Mouse (Mus musculus): ENCODE data around the gene Zscan12. TPM values are rescaled to one million over a fixed set of nuclear protein-coding genes. Genes with fewer than 3 reads are reported as not detected.
A peak's percentile ranks its signal among the peaks of the same experiment; 100 is the strongest.

Zscan12 gene
- 1 to 10 TPM; 9.4 to 10.0 TPM for total RNA-seq (2021)
- long read RNA-seq, experiment 1, full-length matches to known transcripts, result 3 of 3 reads
- long read RNA-seq, experiment 1, partial matches to known transcripts, result 0 of 3 reads
- long read RNA-seq, experiment 1, other reads (novel, unspliced or antisense), result 0 of 3 reads
- long read RNA-seq, experiment 2, full-length matches to known transcripts, result 5 of 8 reads
- long read RNA-seq, experiment 2, partial matches to known transcripts, result 0 of 8 reads
- long read RNA-seq, experiment 2, other reads (novel, unspliced or antisense), result 3 of 8 reads

GRCm38 (mm10) chr13:21362621-21363248, at the start of gene Zscan12:
TSS of gene Zscan12 (plus strand) at chr13:21362820.
- peak; percentile 90 to 94 for DNase-seq (ENCODE audit: low spot score in 2 of 2)
- TF ChIP-seq CTCF (conservative IDR thresholded peaks at IDR 0.05), result no peak
- peak within 1 kb of the TSS; percentile 100 for H3K4me3 ChIP-seq
- peak within 1 kb of the TSS; percentile 87 for H3K27ac ChIP-seq

DNA sequence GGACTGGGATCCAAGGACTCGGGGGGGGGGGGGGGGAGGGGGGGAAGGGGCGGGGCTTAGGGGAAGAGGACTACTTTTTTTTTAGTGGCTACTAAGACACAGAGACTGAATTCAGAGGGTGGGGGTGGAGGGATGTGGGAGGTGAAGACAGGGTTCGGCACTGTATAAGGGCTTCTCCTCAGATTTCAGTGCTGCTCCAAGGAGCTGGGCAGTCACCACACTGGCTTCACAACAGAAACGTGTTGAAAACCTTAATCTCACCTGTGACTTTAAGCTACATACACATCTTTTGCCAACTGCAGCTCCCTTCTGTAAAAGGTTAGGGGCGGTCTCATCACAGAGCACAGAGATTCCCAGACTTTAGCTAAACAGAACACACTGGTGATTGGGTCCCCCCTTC, 49.8 kb upstream of the Zscan12 start:
- no peak for TF ChIP-seq CTCF (conservative IDR thresholded peaks at IDR 0.05)
- Histone ChIP-seq H3K27ac (no peak overlapping the region), H3K4me3 (no peak overlapping the region)
- DNase-seq (ENCODE audit: low spot score in 2 of 2), result no peak

DNA sequence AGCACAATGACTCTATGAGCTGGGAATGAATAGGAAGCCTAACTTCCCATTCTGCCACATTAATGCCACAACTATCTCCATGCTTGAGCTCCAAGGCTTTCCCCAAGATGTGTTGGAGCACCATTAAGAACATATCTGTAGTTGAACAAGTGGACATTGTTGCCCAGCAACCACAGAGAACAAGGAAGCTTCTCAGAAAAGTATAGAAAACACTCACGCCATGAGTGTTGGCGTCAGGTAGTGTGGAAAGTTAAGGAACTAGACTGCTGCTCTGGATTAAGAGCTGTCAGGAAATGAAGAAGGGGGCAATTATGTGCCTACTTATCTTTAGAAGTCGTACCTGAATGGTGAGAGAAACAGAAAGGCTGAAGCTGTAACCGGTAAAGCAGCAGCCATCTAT, 48.7 kb upstream of the Zscan12 start:
- TF ChIP-seq CTCF (conservative IDR thresholded peaks at IDR 0.05), result no peak
- Histone ChIP-seq H3K27ac (no peak overlapping the region), H3K4me3 (no peak overlapping the region)
- no peak for DNase-seq (ENCODE audit: low spot score in 2 of 2)

- DNase-seq (ENCODE audit: low spot score in 2 of 2), result no peak
- no peak overlapping the region for H3K4me3 ChIP-seq
- TF ChIP-seq CTCF (conservative IDR thresholded peaks at IDR 0.05), result no peak
- no peak overlapping the region for H3K27ac ChIP-seq
These were observed 42.4 kb upstream of the Zscan12 start for GRCm38 (mm10) chr13:21320262-21320661.

DNA sequence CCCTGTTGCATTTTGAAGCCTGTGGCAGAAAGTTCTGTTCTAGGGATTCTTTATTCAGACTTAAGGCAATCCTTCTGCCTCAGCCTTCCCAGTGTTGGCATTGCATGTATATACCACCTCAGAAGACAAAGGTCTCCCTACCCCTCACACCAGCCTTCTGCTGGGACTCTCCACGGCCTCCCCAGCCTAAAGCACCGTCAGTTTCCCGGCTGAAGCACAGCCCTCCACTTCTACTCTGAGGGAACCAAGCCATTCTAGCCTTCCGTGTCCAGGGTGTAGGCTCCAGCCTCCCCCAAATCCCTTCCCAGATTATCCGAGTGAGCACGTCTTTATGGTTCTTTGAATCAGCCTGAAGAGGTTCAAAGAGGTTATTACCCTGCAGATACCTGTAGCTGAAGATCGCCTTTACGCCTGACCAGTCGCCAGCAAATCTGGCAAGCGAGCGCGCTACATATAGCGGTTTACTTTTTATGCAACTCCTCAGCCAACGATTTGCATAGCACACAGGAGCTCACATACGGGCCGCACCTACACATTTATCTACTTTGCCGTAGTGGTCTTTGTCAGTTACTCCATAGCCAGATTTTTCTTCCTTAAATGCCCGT, 40.6 kb upstream of the Zscan12 start:
- H3K27ac ChIP-seq, result no peak overlapping the region
- no peak for DNase-seq (ENCODE audit: low spot score in 2 of 2)
- peak overlapping the region; percentile 52 for H3K4me3 ChIP-seq
- no peak for TF ChIP-seq CTCF (conservative IDR thresholded peaks at IDR 0.05)

DNA sequence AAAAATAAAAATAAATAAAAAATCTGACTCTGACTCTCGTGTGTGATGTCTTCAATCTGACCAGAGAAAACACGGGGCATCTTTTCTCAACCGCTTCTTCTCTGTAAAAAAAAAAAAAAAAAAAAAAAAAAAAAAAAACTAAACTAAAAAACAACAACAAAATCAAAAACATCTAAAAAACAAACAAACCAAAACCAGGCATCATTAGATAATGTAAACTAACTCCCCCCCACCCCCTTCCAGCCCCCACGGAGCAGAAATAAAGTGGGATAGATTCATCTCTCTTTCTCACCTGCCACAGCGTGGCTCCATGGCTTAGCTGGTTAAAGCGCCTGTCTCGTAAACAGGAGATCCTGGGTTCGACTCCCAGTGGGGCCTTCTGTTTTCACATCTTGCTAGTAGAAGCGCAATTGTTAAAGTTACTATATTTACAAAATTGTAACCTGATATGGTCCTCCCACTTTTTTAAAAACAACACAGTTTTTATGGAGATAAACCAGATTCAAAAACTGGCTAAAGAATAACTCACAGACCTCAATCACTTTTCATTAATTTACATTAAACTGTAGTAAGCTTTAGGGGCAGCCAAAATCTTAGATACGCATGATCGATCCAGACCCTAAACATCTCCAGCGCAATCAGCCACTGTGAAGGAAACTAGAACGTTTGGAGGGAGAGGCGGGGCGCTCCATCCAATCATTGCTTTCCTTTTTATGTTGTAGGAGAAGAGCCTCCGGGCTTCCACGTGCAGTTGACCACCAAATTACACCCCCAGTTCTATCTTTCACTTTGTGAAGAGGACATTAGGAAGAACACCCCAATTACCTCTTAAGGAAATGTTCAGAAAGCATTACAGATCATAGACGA, 39.9 kb upstream of the Zscan12 start:
- peak; percentile 77 to 80 for DNase-seq (ENCODE audit: low spot score in 2 of 2)
- no peak for TF ChIP-seq CTCF (conservative IDR thresholded peaks at IDR 0.05)
- Histone ChIP-seq H3K27ac (no peak overlapping the region), H3K4me3 (peak overlapping the region; percentile 52)

DNA sequence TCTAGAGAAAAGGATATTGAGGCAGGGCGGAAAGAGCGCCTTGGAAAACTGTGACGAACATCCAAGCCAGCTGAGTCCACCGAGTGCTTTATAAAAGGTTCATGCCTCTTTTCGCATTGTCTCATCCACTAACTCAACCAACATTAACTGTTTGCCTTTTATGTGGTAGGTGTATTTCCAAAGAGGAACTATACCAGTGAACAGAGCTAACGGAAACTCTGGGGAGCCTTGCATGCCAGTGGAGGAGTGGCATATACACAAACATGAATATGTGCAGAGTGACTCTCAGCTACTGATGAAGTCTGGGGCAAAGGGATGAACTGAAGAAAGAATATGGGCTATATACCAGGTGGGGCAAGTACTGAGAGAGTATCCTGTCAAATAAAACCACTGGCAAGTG, 39.2 kb upstream of the Zscan12 start:
- H3K4me3 ChIP-seq, result peak overlapping the region; percentile 52
- H3K27ac ChIP-seq, result no peak overlapping the region
- no peak for DNase-seq (ENCODE audit: low spot score in 2 of 2)
- no peak for TF ChIP-seq CTCF (conservative IDR thresholded peaks at IDR 0.05)

DNA sequence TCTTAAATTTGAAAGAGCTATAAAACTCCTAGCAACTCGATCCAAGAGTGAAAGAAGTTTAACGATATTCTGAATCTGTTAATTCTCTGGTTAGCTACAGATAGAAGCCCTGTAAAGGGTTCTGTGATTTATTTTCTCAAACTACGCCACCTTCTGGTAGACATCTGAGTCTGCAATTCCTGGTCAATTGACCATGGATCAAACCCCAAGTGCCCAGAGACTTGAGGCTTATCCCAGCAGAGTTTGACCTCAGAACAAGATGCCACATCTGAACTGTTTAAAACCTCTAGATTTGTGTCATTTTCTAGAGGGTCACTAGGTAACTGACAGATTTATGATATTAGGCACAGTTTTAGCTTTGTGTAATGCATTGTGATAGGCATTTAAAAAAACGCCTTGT, 36.4 kb upstream of the Zscan12 start:
- Histone ChIP-seq H3K4me3 (peak overlapping the region; percentile 83), H3K27ac (no peak overlapping the region)
- peak; percentile 18 to 26 for DNase-seq (ENCODE audit: low spot score in 2 of 2)
- peak; percentile 86 for TF ChIP-seq CTCF (conservative IDR thresholded peaks at IDR 0.05)

GRCm38 (mm10) chr13:21326657-21327211, 35.9 kb upstream of the Zscan12 start:
- TF ChIP-seq CTCF (conservative IDR thresholded peaks at IDR 0.05), result peak; percentile 88
- Histone ChIP-seq H3K4me3 (peak overlapping the region; percentile 83), H3K27ac (peak overlapping the region; percentile 58; the same call in 1 of the 2 replicates)
- peak; percentile 78 to 88 for DNase-seq (ENCODE audit: low spot score in 2 of 2)

DNA sequence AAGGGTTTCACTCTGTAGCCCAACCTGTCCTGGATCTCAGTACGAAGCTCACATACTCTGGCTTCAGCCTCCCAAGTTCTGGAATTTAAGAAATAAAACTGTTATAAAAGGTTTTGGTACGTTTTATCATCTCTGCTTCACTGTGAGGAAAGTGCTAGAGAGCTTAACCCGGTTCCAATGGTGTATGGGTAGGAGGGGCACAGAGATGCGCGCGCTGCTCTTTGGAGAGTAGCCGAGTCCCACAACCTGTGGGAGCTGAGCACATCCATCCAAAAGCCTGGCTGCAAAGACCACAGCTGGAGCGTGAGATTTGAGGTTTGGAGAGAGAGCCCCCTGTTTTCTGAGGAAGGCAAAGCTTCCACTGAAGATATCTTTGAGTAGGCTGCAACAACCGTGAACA, 35.2 kb upstream of the Zscan12 start:
- no peak for DNase-seq (ENCODE audit: low spot score in 2 of 2)
- H3K4me3 ChIP-seq, result peak overlapping the region; percentile 83
- TF ChIP-seq CTCF (conservative IDR thresholded peaks at IDR 0.05), result no peak
- no peak overlapping the region for H3K27ac ChIP-seq

- no peak for DNase-seq (ENCODE audit: low spot score in 2 of 2)
- no peak for TF ChIP-seq CTCF (conservative IDR thresholded peaks at IDR 0.05)
- H3K27ac ChIP-seq, result no peak within 1 kb of the TSS
- no peak within 1 kb of the TSS for H3K4me3 ChIP-seq
These were observed 16.0 kb upstream of the Zscan12 start, which contains the start of gene Olfr1367 for GRCm38 (mm10) chr13:21346610-21347009. TSS of gene Olfr1367 (plus strand) at chr13:21346910.

DNA sequence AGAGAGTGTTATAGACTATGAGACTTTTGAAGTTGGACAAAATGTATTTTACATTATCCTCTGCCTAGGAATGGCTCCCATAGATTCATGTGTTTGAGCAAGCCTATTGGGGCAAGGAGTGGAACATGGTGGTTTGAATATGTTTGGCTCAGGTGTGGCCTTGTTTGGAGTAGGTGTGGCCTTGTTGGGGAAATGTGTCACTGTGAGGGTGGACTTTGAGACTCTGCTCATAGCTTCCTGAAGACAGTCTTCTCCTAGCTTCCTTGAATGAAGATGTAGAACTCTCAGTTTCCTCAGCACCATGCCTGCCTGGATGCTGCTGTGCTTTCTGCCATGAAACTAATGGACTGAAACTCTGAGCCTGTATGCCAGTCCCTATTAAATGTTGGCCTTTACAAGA, 12.0 kb upstream of the Zscan12 start:
- TF ChIP-seq CTCF (conservative IDR thresholded peaks at IDR 0.05), result no peak
- Histone ChIP-seq H3K4me3 (no peak overlapping the region), H3K27ac (no peak overlapping the region)
- no peak for DNase-seq (ENCODE audit: low spot score in 2 of 2)
